Mouse (Mus musculus): ENCODE data around the gene Tmeff1.

DNA sequence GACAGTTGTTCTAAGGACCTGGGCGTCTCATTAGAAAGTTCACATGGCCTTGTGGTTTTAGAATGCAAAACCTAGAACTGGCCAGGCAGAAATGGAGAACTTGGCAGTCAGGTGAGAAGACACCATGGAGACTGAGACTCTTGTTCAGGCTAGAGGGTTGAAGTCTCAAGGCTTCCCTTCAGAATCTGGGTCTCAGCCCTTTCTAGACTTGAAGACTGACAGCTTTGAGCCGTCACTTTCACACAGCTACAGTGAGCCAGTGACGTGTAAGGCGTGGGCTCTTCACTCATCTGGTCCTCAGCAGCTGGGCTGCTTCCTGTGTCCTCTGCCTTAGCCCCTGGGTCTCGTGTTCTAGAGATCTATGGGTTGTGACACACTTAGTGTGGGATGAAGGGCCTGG lies 7.4 kb downstream of the Tmeff1 start:
- no peak for TF ChIP-seq CTCF (IDR thresholded peaks at IDR 0.05; ENCODE audit: low read depth)
- no peak for TF ChIP-seq EP300 (IDR thresholded peaks at IDR 0.05; ENCODE audit: low read depth)
